Mouse (Mus musculus) kidney, embryonic 16.5 days (tissue): ENCODE results near the gene Tbc1d24. TPM values are rescaled to one million over a fixed set of nuclear protein-coding genes. Genes with fewer than 3 reads are reported as not detected.
"Not testable (repeated sequence)": the region's sequence is repeated elsewhere in the genome, so short reads cannot be mapped to it uniquely, and the experiment has no call there.

Experiments
- ATAC-seq: fragments of 200-750 bp; cut with Nextera tagmentation; 2 replicates; pipeline ENCODE4 v1.8.0; 2017; ENCODE audit warnings: moderate TSS enrichment; ENCODE audit not compliant: low FRiP score, low TSS enrichment
- H3K27ac ChIP-seq: fragments of 300-500 bp; sonication (generic); 2 replicates; pipeline ENCODE4 v1.5.1; 2014; ENCODE audit warnings: low read length
- H3K27me3 ChIP-seq: fragments of 300-500 bp; sonication (generic); 2 replicates; pipeline ENCODE4 v1.6.1; 2014; ENCODE audit warnings: low read length, control low read depth, mixed read lengths; ENCODE audit not compliant: insufficient read depth
- H3K36me3 ChIP-seq: fragments of 300-500 bp; sonication (generic); 2 replicates; pipeline ENCODE4 v1.6.1; 2014; ENCODE audit warnings: low read length, control low read depth, mixed read lengths; ENCODE audit not compliant: insufficient read depth
- H3K4me1 ChIP-seq: fragments of 300-500 bp; sonication (generic); 2 replicates; pipeline ENCODE4 v1.6.1; 2014; ENCODE audit warnings: low read length, control low read depth, mixed read lengths; ENCODE audit not compliant: insufficient read depth
- H3K4me2 ChIP-seq: fragments of 300-500 bp; sonication (generic); replicated peaks from 2 replicates; pipeline ENCODE4 v1.6.1; 2014; ENCODE audit warnings: low read depth, low read length
- H3K4me3 ChIP-seq: fragments of 300-500 bp; sonication (generic); 2 replicates; pipeline ENCODE4 v1.5.1; 2014; ENCODE audit warnings: mild to moderate bottlenecking, low read length
- H3K9ac ChIP-seq: fragments of 300-500 bp; sonication (generic); replicated peaks from 2 replicates; pipeline ENCODE4 v1.6.1; 2014; ENCODE audit warnings: low read length
- H3K9me3 ChIP-seq: fragments of 300-500 bp; sonication (generic); 2 replicates; pipeline ENCODE4 v1.6.1; 2016; ENCODE audit warnings: low read length, control low read depth
- WGBS: fragments of 180-500 bp; shearing (Covaris S2); extraction: QIAGEN DNeasy Blood & Tissue Kit; methylation state at CpG from one replicate; pipeline ENCODE4 v1.1.7; 2014; 5-methylcytosine and 5-hydroxymethylcytosine counted together
- microRNA-seq: library from miRNA; unstranded; fragments of <30 nt; microRNA quantifications from one replicate; pipeline ENCODE4, GENCODE M21; 2016
- polyA plus RNA-seq: library from polyadenylated mRNA; unstranded; fragments of >200 nt; fragmentation: Nextera tagmentation; extraction: Ambion mirVana; gene quantifications from 2 replicates; pipeline ENCODE4 v1.2.1, GENCODE M21; 2015

Gene Tbc1d24
- polyA plus RNA-seq, 1 experiment from 2014 or later = 5.6 TPM

- Histone ChIP-seq H3K4me3 (no peak overlapping the region), H3K27me3 (no peaks in the 10 kb centered on the region), H3K9me3 (no peaks in the 10 kb centered on the region), H3K9ac (no peak overlapping the region), H3K36me3 (no peaks in the 10 kb centered on the region), H3K27ac (no peak overlapping the region), H3K4me2 (no peak overlapping the region), H3K4me1 (peaks cover 24% of the 10 kb centered on the region)
- WGBS = 62% methylated on average over 3 of the region's 3 CpGs
- ATAC-seq = no peak
Measured at GRCm38 (mm10) chr17:24139256-24139655, 66.1 kb downstream of the Tbc1d24 start.

GRCm38 (mm10) chr17:24137226-24137880 lies 68.0 kb downstream of the Tbc1d24 start:
- no peaks in the 10 kb centered on the region for H3K9me3 ChIP-seq
- H3K4me3 ChIP-seq = no peak overlapping the region
- H3K27ac ChIP-seq = no peak overlapping the region
- H3K4me1 ChIP-seq = peaks cover 24% of the 10 kb centered on the region
- no peak overlapping the region for H3K9ac ChIP-seq
- H3K27me3 ChIP-seq = no peaks in the 10 kb centered on the region
- no peak for ATAC-seq
- no peaks in the 10 kb centered on the region for H3K36me3 ChIP-seq
- WGBS = 77% methylated on average over 2 of the region's 2 CpGs
- no peak overlapping the region for H3K4me2 ChIP-seq

- no peaks in the 10 kb centered on the region for H3K27me3 ChIP-seq
Measured at GRCm38 (mm10) chr17:24134062-24134461, 71.3 kb downstream of the Tbc1d24 start.

GRCm38 (mm10) chr17:24132919-24133318 lies 72.4 kb downstream of the Tbc1d24 start:
- not testable (repeated sequence) for H3K9ac ChIP-seq, H3K4me2 ChIP-seq, H3K4me1 ChIP-seq, H3K4me3 ChIP-seq, ATAC-seq, H3K36me3 ChIP-seq, H3K27me3 ChIP-seq, H3K9me3 ChIP-seq, H3K27ac ChIP-seq
- 89% methylated on average over 4 of the region's 4 CpGs for WGBS

More at GRCm38 (mm10) chr17:24134062-24134461, 71.3 kb downstream of the Tbc1d24 start:
- Histone ChIP-seq H3K4me2 (no peak overlapping the region), H3K36me3 (no peaks in the 10 kb centered on the region), H3K4me3 (no peak overlapping the region), H3K27ac (no peak overlapping the region), H3K4me1 (peaks cover 3% of the 10 kb centered on the region; the same call in 1 of the 2 replicates), H3K9me3 (no peaks in the 10 kb centered on the region), H3K9ac (no peak overlapping the region)
- no peak for ATAC-seq

- Histone ChIP-seq H3K27me3 (no peaks in the 10 kb centered on the region), H3K27ac (no peak overlapping the region), H3K4me3 (no peak overlapping the region), H3K4me1 (no peaks in the 10 kb centered on the region), H3K36me3 (no peaks in the 10 kb centered on the region), H3K4me2 (no peak overlapping the region), H3K9ac (no peak overlapping the region), H3K9me3 (no peaks in the 10 kb centered on the region)
- WGBS = 63% methylated on average over 3 of the region's 3 CpGs
- ATAC-seq = no peak
Measured at GRCm38 (mm10) chr17:24131570-24131969, 73.8 kb downstream of the Tbc1d24 start.

GRCm38 (mm10) chr17:24129246-24129645 lies 76.1 kb downstream of the Tbc1d24 start:
- H3K4me1 ChIP-seq, H3K4me2 ChIP-seq, H3K9ac ChIP-seq, H3K4me3 ChIP-seq, H3K9me3 ChIP-seq, H3K27me3 ChIP-seq, H3K27ac ChIP-seq, ATAC-seq, H3K36me3 ChIP-seq: not testable (repeated sequence)
- 92% methylated on average over 4 of the region's 4 CpGs for WGBS

- Histone ChIP-seq H3K9me3 (no peaks in the 10 kb centered on the region), H3K4me3 (no peak overlapping the region), H3K27ac (no peak overlapping the region), H3K4me2 (no peak overlapping the region), H3K36me3 (no peaks in the 10 kb centered on the region), H3K4me1 (no peaks in the 10 kb centered on the region), H3K9ac (no peak overlapping the region), H3K27me3 (no peaks in the 10 kb centered on the region)
- ATAC-seq = no peak
- WGBS = 80% methylated on average over 1 of the region's 1 CpGs
Measured at GRCm38 (mm10) chr17:24127592-24127991, 77.8 kb downstream of the Tbc1d24 start.

- Histone ChIP-seq H3K9ac (no peak overlapping the region), H3K27me3 (no peaks in the 10 kb centered on the region), H3K4me1 (no peaks in the 10 kb centered on the region), H3K36me3 (no peaks in the 10 kb centered on the region), H3K27ac (no peak overlapping the region), H3K4me3 (no peak overlapping the region), H3K9me3 (no peaks in the 10 kb centered on the region), H3K4me2 (no peak overlapping the region)
- ATAC-seq = no peak
- whole genome bisulfite sequencing = 76% methylated on average over 3 of the region's 3 CpGs
Measured at GRCm38 (mm10) chr17:24126801-24127200, 78.6 kb downstream of the Tbc1d24 start.

Small RNA genes lying within 50 kb of the gene (microRNA-seq; reads per million reads assigned to microRNA genes)
- 1.4 reads per million for gene Mir5134
- gene Mir6965 = not detected

Other genes with a start within 250 kb of the Tbc1d24 start
- 0.14 and 0.23 TPM in 2 replicates for gene Prss30, start 225.0 kb downstream of the Tbc1d24 start, polyA plus RNA-seq
- gene Prss22, start 207.5 kb downstream of the Tbc1d24 start, polyA plus RNA-seq = 0.39 and 0.82 TPM in 2 replicates
- 0.23 and 0.37 TPM in 2 replicates for gene Prss27, start 167.4 kb downstream of the Tbc1d24 start, polyA plus RNA-seq
- gene Kctd5, start 132.1 kb downstream of the Tbc1d24 start, polyA plus RNA-seq = 63.3 and 68.0 TPM in 2 replicates
- 34.9 and 37.6 TPM in 2 replicates for gene Pdpk1, start 54.6 kb downstream of the Tbc1d24 start, polyA plus RNA-seq
- gene Amdhd2, start 41.8 kb downstream of the Tbc1d24 start, polyA plus RNA-seq = 42.1 and 45.6 TPM in 2 replicates
- gene Atp6v0c, start 35.9 kb downstream of the Tbc1d24 start, polyA plus RNA-seq = 695 and 701 TPM in 2 replicates
- 4.3 and 4.8 TPM in 2 replicates for gene Ntn3, start 4.0 kb upstream of the Tbc1d24 start, polyA plus RNA-seq
- gene Tedc2, start 15.3 kb upstream of the Tbc1d24 start, polyA plus RNA-seq = 12.2 and 13.4 TPM in 2 replicates
- 69.2 and 73.5 TPM in 2 replicates for gene Ccnf, start 45.9 kb upstream of the Tbc1d24 start, polyA plus RNA-seq
- gene Abca17, start 145.5 kb upstream of the Tbc1d24 start, polyA plus RNA-seq = 0.22 TPM in 1 of 2 replicates, not detected in the other
- 20.8 and 22.6 TPM in 2 replicates for gene Abca3, start 146.4 kb upstream of the Tbc1d24 start, polyA plus RNA-seq
- 300 and 327 TPM in 2 replicates for gene Rnps1, start 209.0 kb upstream of the Tbc1d24 start, polyA plus RNA-seq
- gene Eci1, start 221.1 kb upstream of the Tbc1d24 start, polyA plus RNA-seq = 141 and 143 TPM in 2 replicates
- gene Dnase1l2, start 237.5 kb upstream of the Tbc1d24 start, polyA plus RNA-seq = 3.2 and 5.5 TPM in 2 replicates